Mouse (Mus musculus): ENCODE data around the gene Btbd3. TPM values are rescaled to one million over a fixed set of nuclear protein-coding genes. Genes with fewer than 3 reads are reported as not detected.

Gene Btbd3
- total and polyA plus RNA-seq, 3 experiments: 0.11 TPM; not detected in 2

GRCm38 (mm10) chr2:138503866-138504380 lies 247.6 kb downstream of the Btbd3 start:
- peaks cover 16% of the 10 kb centered on the region for H3K9me3 ChIP-seq (replicated peaks)
- TF ChIP-seq GATA2 (IDR thresholded peaks at IDR 0.05; ENCODE audit: borderline replicate concordance, low read depth, low read length) (no peak), CTCF (IDR thresholded peaks at IDR 0.05; ENCODE audit: low read depth, low read length) (no peak), POLR2AphosphoS5 (IDR thresholded peaks at IDR 0.05; ENCODE audit: insufficient replicate concordance, low read depth, low read length) (no peak), GATA1 (IDR thresholded peaks at IDR 0.05; ENCODE audit: borderline replicate concordance, low read length) (no peak), TAL1 (conservative IDR thresholded peaks at IDR 0.05; ENCODE audit: low read depth, low read length) (no peak)

GRCm38 (mm10) chr2:138515531-138515930 lies 259.2 kb downstream of the Btbd3 start:
- ATAC-seq (ENCODE audit: extremely low read depth, insufficient number of reproducible peaks, low FRiP score, poor library complexity, severe bottlenecking): no peak

More at GRCm38 (mm10) chr2:138503866-138504380, 247.6 kb downstream of the Btbd3 start:
- H3K27me3 ChIP-seq (ENCODE audit: insufficient read depth, low read length): no peaks in the 10 kb centered on the region
- no peaks in the 10 kb centered on the region for H3K4me1 ChIP-seq (ENCODE audit: insufficient read depth, low read depth, low read length)
- no peak overlapping the region for H3K4me3 ChIP-seq (ENCODE audit: low read depth, low read length)
- no peaks in the 10 kb centered on the region for H3K36me3 ChIP-seq (replicated peaks)
- ATAC-seq (ENCODE audit: extremely low read depth, insufficient number of reproducible peaks, low FRiP score, poor library complexity, severe bottlenecking): no peak
- DNase-seq (ENCODE audit: low spot score): no peak

GRCm38 (mm10) chr2:138528461-138528860 lies 272.1 kb downstream of the Btbd3 start:
- Histone ChIP-seq H3K27me3 (ENCODE audit: insufficient read depth, low read length) (no peaks in the 10 kb centered on the region), H3K4me1 (ENCODE audit: insufficient read depth, low read depth, low read length) (no peaks in the 10 kb centered on the region), H3K9me3 (replicated peaks) (peaks cover 6% of the 10 kb centered on the region; the same call in 1 of the 2 replicates), H3K4me3 (ENCODE audit: low read depth, low read length) (no peak overlapping the region), H3K36me3 (replicated peaks) (no peaks in the 10 kb centered on the region)
- DNase-seq (ENCODE audit: low spot score) (no peak), ATAC-seq (ENCODE audit: extremely low read depth, insufficient number of reproducible peaks, low FRiP score, poor library complexity, severe bottlenecking) (no peak)
- TF ChIP-seq POLR2AphosphoS5 (IDR thresholded peaks at IDR 0.05; ENCODE audit: insufficient replicate concordance, low read depth, low read length): no peak
- TF ChIP-seq TAL1 (conservative IDR thresholded peaks at IDR 0.05; ENCODE audit: low read depth, low read length): no peak

More at GRCm38 (mm10) chr2:138515531-138515930, 259.2 kb downstream of the Btbd3 start:
- TF ChIP-seq CTCF (IDR thresholded peaks at IDR 0.05; ENCODE audit: low read depth, low read length) (no peak), TAL1 (conservative IDR thresholded peaks at IDR 0.05; ENCODE audit: low read depth, low read length) (no peak), GATA1 (IDR thresholded peaks at IDR 0.05; ENCODE audit: borderline replicate concordance, low read length) (no peak), GATA2 (IDR thresholded peaks at IDR 0.05; ENCODE audit: borderline replicate concordance, low read depth, low read length) (no peak), POLR2AphosphoS5 (IDR thresholded peaks at IDR 0.05; ENCODE audit: insufficient replicate concordance, low read depth, low read length) (no peak)
- no peak for DNase-seq (ENCODE audit: low spot score)
- Histone ChIP-seq H3K4me1 (ENCODE audit: insufficient read depth, low read depth, low read length) (no peaks in the 10 kb centered on the region), H3K36me3 (replicated peaks) (no peaks in the 10 kb centered on the region), H3K27me3 (ENCODE audit: insufficient read depth, low read length) (no peaks in the 10 kb centered on the region), H3K4me3 (ENCODE audit: low read depth, low read length) (no peak overlapping the region), H3K9me3 (replicated peaks) (no peaks in the 10 kb centered on the region)

GRCm38 (mm10) chr2:138531160-138531967 lies 275.0 kb downstream of the Btbd3 start:
- no peaks in the 10 kb centered on the region for H3K27me3 ChIP-seq (ENCODE audit: insufficient read depth, low read length)
- TF ChIP-seq GATA1 (IDR thresholded peaks at IDR 0.05; ENCODE audit: borderline replicate concordance, low read length) (no peak), GATA2 (IDR thresholded peaks at IDR 0.05; ENCODE audit: borderline replicate concordance, low read depth, low read length) (no peak), POLR2AphosphoS5 (IDR thresholded peaks at IDR 0.05; ENCODE audit: insufficient replicate concordance, low read depth, low read length) (no peak), TAL1 (conservative IDR thresholded peaks at IDR 0.05; ENCODE audit: low read depth, low read length) (no peak), CTCF (IDR thresholded peaks at IDR 0.05; ENCODE audit: low read depth, low read length) (no peak)
- H3K4me1 ChIP-seq (ENCODE audit: insufficient read depth, low read depth, low read length): no peaks in the 10 kb centered on the region
- peaks cover 17% of the 10 kb centered on the region; the same call in 1 of the 2 replicates for H3K9me3 ChIP-seq (replicated peaks)
- ATAC-seq (ENCODE audit: extremely low read depth, insufficient number of reproducible peaks, low FRiP score, poor library complexity, severe bottlenecking) (no peak), DNase-seq (ENCODE audit: low spot score) (no peak)
- H3K4me3 ChIP-seq (ENCODE audit: low read depth, low read length): no peak overlapping the region
- no peaks in the 10 kb centered on the region for H3K36me3 ChIP-seq (replicated peaks)

GRCm38 (mm10) chr2:138531992-138532391 lies 275.6 kb downstream of the Btbd3 start:
- no peak for DNase-seq (ENCODE audit: low spot score)
- ATAC-seq (ENCODE audit: extremely low read depth, insufficient number of reproducible peaks, low FRiP score, poor library complexity, severe bottlenecking): no peak
- H3K4me3 ChIP-seq (ENCODE audit: low read depth, low read length): no peak overlapping the region
- no peaks in the 10 kb centered on the region for H3K4me1 ChIP-seq (ENCODE audit: insufficient read depth, low read depth, low read length)
- H3K36me3 ChIP-seq (replicated peaks): no peaks in the 10 kb centered on the region
- H3K27me3 ChIP-seq (ENCODE audit: insufficient read depth, low read length): no peaks in the 10 kb centered on the region
- TF ChIP-seq GATA1 (IDR thresholded peaks at IDR 0.05; ENCODE audit: borderline replicate concordance, low read length): no peak
- no peak for TF ChIP-seq CTCF (IDR thresholded peaks at IDR 0.05; ENCODE audit: low read depth, low read length)
- no peak for TF ChIP-seq TAL1 (conservative IDR thresholded peaks at IDR 0.05; ENCODE audit: low read depth, low read length)
- peaks cover 15% of the 10 kb centered on the region; the same call in 1 of the 2 replicates for H3K9me3 ChIP-seq (replicated peaks)

- DNase-seq (ENCODE audit: low spot score): no peak
- Histone ChIP-seq H3K27me3 (ENCODE audit: insufficient read depth, low read length) (no peaks in the 10 kb centered on the region), H3K4me3 (ENCODE audit: low read depth, low read length) (no peak overlapping the region), H3K4me1 (ENCODE audit: insufficient read depth, low read depth, low read length) (no peaks in the 10 kb centered on the region), H3K36me3 (replicated peaks) (no peaks in the 10 kb centered on the region), H3K9me3 (replicated peaks) (peaks cover 15% of the 10 kb centered on the region)
- no peak for ATAC-seq (ENCODE audit: extremely low read depth, insufficient number of reproducible peaks, low FRiP score, poor library complexity, severe bottlenecking)
- TF ChIP-seq CTCF (IDR thresholded peaks at IDR 0.05; ENCODE audit: low read depth, low read length) (no peak), POLR2AphosphoS5 (IDR thresholded peaks at IDR 0.05; ENCODE audit: insufficient replicate concordance, low read depth, low read length) (no peak), GATA2 (IDR thresholded peaks at IDR 0.05; ENCODE audit: borderline replicate concordance, low read depth, low read length) (no peak), GATA1 (IDR thresholded peaks at IDR 0.05; ENCODE audit: borderline replicate concordance, low read length) (no peak), TAL1 (conservative IDR thresholded peaks at IDR 0.05; ENCODE audit: low read depth, low read length) (no peak)
Observed at GRCm38 (mm10) chr2:138539655-138540054, 283.3 kb downstream of the Btbd3 start.

All from G1E (cell line).